ENCODE assay signal across 8 mouse cellular contexts in genomic region chr3:75542852-75543251, GRCm38 (mm10). TPM values are rescaled to one million over a fixed set of nuclear protein-coding genes. Genes with fewer than 3 reads are reported as not detected.
DNase-seq lines count a peak whose midpoint lies in the region; ATAC-seq lines count a peak whose summit lies in the region.

No protein-coding gene starts in this region.

- H3K27ac ChIP-seq in heart, embryonic 14.5 days (replicated peaks in 1 of 2; ENCODE audit: control insufficient read depth in 1 of 2, insufficient read depth in 1 of 2, low read depth in 2 of 2, low read length in 2 of 2): 0 out of 4 replicates have a peak overlapping the region, but pooled peaks of 1 of the 2 experiments have one; percentile 47
- H3K27ac ChIP-seq in midbrain, embryonic 14.5 days (replicated peaks; ENCODE audit: low read depth, low read length): no peak overlapping the region

- 32% methylated on average over 3 of the region's 3 CpGs for WGBS in heart, embryonic 14.5 days
- WGBS in midbrain, embryonic 14.5 days: 58% methylated on average over 3 of the region's 3 CpGs

- peak; percentile 12 for DNase-seq in thymus, postnatal 14 days
- no peak for DNase-seq in thymus, postnatal 10 days (ENCODE audit: low spot score in 2 of 2)
- peak; percentile 52 to 75 for DNase-seq in kidney, postnatal 36 days
- peak; percentile 64 for DNase-seq in splenic B cell, adult 2 months (ENCODE audit: low read depth, low spot score)
- DNase-seq in cerebellum, adult 9-10 months: no peak
- DNase-seq in midbrain, embryonic 14.5 days: no peak
- no peak for DNase-seq in cerebellum, adult 9-11 months

- peaks cover 13% of the 10 kb centered on the region for H3K36me3 ChIP-seq in heart, embryonic 14.5 days (ENCODE audit: control insufficient read depth, insufficient read depth, low read length)
- no peaks in the 10 kb centered on the region for H3K36me3 ChIP-seq in splenic B cell, adult 2 months (ENCODE audit: control insufficient read depth, insufficient read depth, low read length, poor library complexity, severe bottlenecking)
- peaks cover 13% of the 10 kb centered on the region; the same call in 1 of the 2 replicates for H3K36me3 ChIP-seq in midbrain, embryonic 14.5 days (ENCODE audit: control insufficient read depth, insufficient read depth, low read length)

- no peak overlapping the region for H3K9ac ChIP-seq in heart, embryonic 14.5 days (ENCODE audit: low read length)
- no peak overlapping the region for H3K9ac ChIP-seq in midbrain, embryonic 14.5 days (replicated peaks; ENCODE audit: low read length)

- H3K27me3 ChIP-seq in heart, embryonic 14.5 days (ENCODE audit: control insufficient read depth, insufficient read depth, low read length): no peaks in the 10 kb centered on the region
- H3K27me3 ChIP-seq in splenic B cell, adult 2 months (ENCODE audit: control insufficient read depth, insufficient read depth, low read length, poor library complexity, severe bottlenecking): no peaks in the 10 kb centered on the region
- H3K27me3 ChIP-seq in midbrain, embryonic 14.5 days (ENCODE audit: control insufficient read depth, insufficient read depth, low read length): no peaks in the 10 kb centered on the region

- peaks cover 0 to 18% of the 10 kb centered on the region in 2 experiments; a peak in 2 of 4 replicates for H3K4me1 ChIP-seq in heart, embryonic 14.5 days (ENCODE audit: control insufficient read depth in 2 of 2, insufficient read depth in 2 of 2, low read length in 2 of 2)
- H3K4me1 ChIP-seq in midbrain, embryonic 14.5 days (ENCODE audit: control insufficient read depth, insufficient read depth, low read length): no peaks in the 10 kb centered on the region

- ATAC-seq in heart, embryonic 14.5 days (ENCODE audit: insufficient number of reproducible peaks, insufficient read depth, low FRiP score, low read depth): no peak
- ATAC-seq in midbrain, embryonic 14.5 days (ENCODE audit: low FRiP score, low TSS enrichment): no peak

- peak overlapping the region; percentile 35; the same call in 1 of the 2 replicates for H3K4me2 ChIP-seq in heart, embryonic 14.5 days (ENCODE audit: low read length)
- H3K4me2 ChIP-seq in midbrain, embryonic 14.5 days (ENCODE audit: low read length): no peak overlapping the region

- H3K9me3 ChIP-seq in heart, embryonic 14.5 days (ENCODE audit: control insufficient read depth, low read length): no peaks in the 10 kb centered on the region
- no peaks in the 10 kb centered on the region for H3K9me3 ChIP-seq in midbrain, embryonic 14.5 days (ENCODE audit: control insufficient read depth, low read length)

- H3K4me3 ChIP-seq in heart, embryonic 14.5 days (ENCODE audit: control insufficient read depth in 1 of 2, insufficient read depth in 1 of 2, low read depth in 1 of 2, low read length in 2 of 2): no peak overlapping the region
- H3K4me3 ChIP-seq in midbrain, embryonic 14.5 days (replicated peaks; ENCODE audit: low read depth, low read length): no peak overlapping the region

RNA-seq across cellular contexts. Expression of gene Pdcd10, which starts 13.8 kb away (rescaled TPM):
- 58.4 and 66.6 TPM in 2 replicates for polyA plus RNA-seq in heart, embryonic 14.5 days (2014; fragmentation: Nextera tagmentation; extraction: Ambion mirVana)
- polyA plus RNA-seq in midbrain, embryonic 14.5 days (2014; fragmentation: Nextera tagmentation; extraction: Ambion mirVana): 91.4 and 96.0 TPM in 2 replicates

RNA-seq across cellular contexts. Expression of gene Serpini1, which starts 14.5 kb away (rescaled TPM):
- 1.4 and 1.7 TPM in 2 replicates for polyA plus RNA-seq in heart, embryonic 14.5 days (2014; fragmentation: Nextera tagmentation; extraction: Ambion mirVana)
- 139 and 144 TPM in 2 replicates for polyA plus RNA-seq in midbrain, embryonic 14.5 days (2014; fragmentation: Nextera tagmentation; extraction: Ambion mirVana)

Comparison
In these comparisons a context has a peak if more than half of its experiments do, and no peak if none do; other contexts are left out.
1. DNase-seq: peak in thymus, postnatal 14 days (single experiment), kidney, postnatal 36 days (2 of 2) and splenic B cell, adult 2 months (single experiment); none in thymus, postnatal 10 days (0 of 2), cerebellum, adult 9-10 months (single experiment), midbrain, embryonic 14.5 days (single experiment) and cerebellum, adult 9-11 months (single experiment).
2. RNA of gene Serpini1, which starts 14.5 kb away (polyA plus RNA-seq): 139 to 144 TPM in midbrain, embryonic 14.5 days; 1.4 to 1.7 TPM in heart, embryonic 14.5 days; every median in the first group is over 10 times any median in the second.